9 mouse cellular contexts compared by ENCODE assay signal in the genomic region with DNA sequence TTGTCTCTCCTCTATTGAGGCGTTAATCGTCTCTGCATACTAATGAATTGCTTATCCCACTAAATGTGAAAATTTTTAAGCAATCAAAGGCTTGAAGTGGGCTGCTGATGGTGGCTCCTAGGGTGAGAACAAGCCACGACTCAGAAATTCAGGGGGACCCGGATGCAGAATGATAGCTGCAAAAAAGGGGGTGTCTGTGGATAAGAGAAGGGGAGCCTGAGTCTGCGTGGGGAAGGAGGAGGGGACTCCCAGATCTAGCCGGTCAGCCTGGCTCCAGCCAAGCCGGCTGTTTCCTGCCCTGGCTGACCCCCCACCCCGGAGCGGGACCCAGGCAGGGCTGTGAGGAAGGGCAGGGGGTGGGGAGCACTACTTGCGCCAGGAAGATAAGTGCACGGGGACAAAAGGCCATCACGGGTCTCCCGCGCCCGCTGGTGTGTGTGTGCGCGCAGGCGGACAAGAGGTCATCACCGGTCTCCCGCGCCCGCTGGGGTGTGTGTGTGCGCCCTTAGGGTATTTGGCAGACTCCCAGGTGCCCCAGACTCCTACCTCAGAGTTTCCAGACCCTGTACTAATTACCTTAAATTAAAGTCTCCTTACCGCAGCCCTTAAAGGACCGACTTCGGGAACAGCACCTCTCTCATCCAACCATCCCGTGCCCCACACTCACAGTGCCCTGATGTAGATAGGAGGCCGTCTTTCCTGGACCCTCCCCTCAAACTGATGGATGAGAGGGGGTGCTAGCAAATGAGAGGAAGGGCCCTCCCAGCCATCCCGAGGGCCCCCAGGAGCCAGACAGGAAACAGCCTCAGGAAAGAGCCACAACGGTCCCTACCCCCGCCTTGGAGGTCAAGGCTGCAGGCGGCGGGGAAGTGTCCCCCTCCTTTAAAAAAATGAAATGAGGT. TPM values are rescaled to one million over a fixed set of nuclear protein-coding genes. Genes with fewer than 3 reads are reported as not detected.
A peak's percentile ranks its signal among the peaks of the same experiment; 100 is the strongest.
DNase-seq lines count a peak whose midpoint lies in the region; ATAC-seq and TF ChIP-seq lines count a peak whose summit lies in the region.
"Had no signal": no experiment of that assay in that cellular context is flagged by ENCODE, and none has a peak within 500 bp of the region (broad histone marks: within the 10 kb centered on the region; RNA-seq: fewer than 3 reads in every experiment).

No protein-coding gene starts in this region.

- DNase-seq in adrenal gland, adult (ENCODE audit: inconsistent age in 2 of 2, low spot score in 1 of 2), result peak; percentile 85 to 86
- DNase-seq in heart, postnatal 0 days (ENCODE audit: low spot score), result peak; percentile 84
- DNase-seq in kidney, postnatal 14 days, result peak; percentile 94
- DNase-seq in lung, postnatal 36 days, result peak; percentile 91
- no peak for DNase-seq in frontal cortex, adult 2 months (ENCODE audit: extremely low spot score in 1 of 2, low spot score in 1 of 2)
- no peak for DNase-seq in cerebellum, postnatal 14 days
- no peak for DNase-seq in layer of hippocampus, postnatal 36 days

- no peak overlapping the region for H3K27ac ChIP-seq in embryonic fibroblast, embryonic 13.5 days (ENCODE audit: insufficient read depth, low read length)
- H3K27ac ChIP-seq in heart, postnatal 0 days (ENCODE audit: low read depth), result peak overlapping the region; percentile 99
- H3K27ac ChIP-seq: macrophage had no signal

- H3K4me2 ChIP-seq in heart, postnatal 0 days (ENCODE audit: low read depth, low read length), result peak overlapping the region; percentile 88

- H3K4me3 ChIP-seq in embryonic fibroblast, embryonic 13.5 days (ENCODE audit: insufficient read depth, low read length), result peak overlapping the region; percentile 29
- H3K4me3 ChIP-seq in heart, postnatal 0 days (ENCODE audit: low read depth, low read length), result peak overlapping the region; percentile 93

- H3K36me3 ChIP-seq in heart, postnatal 0 days (replicated peaks; ENCODE audit: control insufficient read depth, insufficient read depth, low read length), result peaks cover 2% of the 10 kb centered on the region

- H3K27me3 ChIP-seq in heart, postnatal 0 days (ENCODE audit: control insufficient read depth, insufficient read depth, low read length), result no peaks in the 10 kb centered on the region

- peak; percentile 49 for ATAC-seq in heart, postnatal 0 days (ENCODE audit: insufficient read depth, low read depth)

- peak overlapping the region; percentile 97 for H3K9ac ChIP-seq in heart, postnatal 0 days (replicated peaks; ENCODE audit: low read depth, low read length)

- no peaks in the 10 kb centered on the region; the same call in 1 of the 2 replicates for H3K4me1 ChIP-seq in embryonic fibroblast, embryonic 13.5 days (ENCODE audit: control insufficient read depth, insufficient read depth, low read length)
- peaks cover 34% of the 10 kb centered on the region for H3K4me1 ChIP-seq in heart, postnatal 0 days (ENCODE audit: control insufficient read depth, insufficient read depth)

- TF ChIP-seq EP300 in heart, postnatal 0 days (IDR thresholded peaks at IDR 0.05; ENCODE audit: low read depth), result peak; percentile 97

- WGBS in heart, postnatal 0 days, result 2% methylated on average over 33 of the region's 33 CpGs

- no peaks in the 10 kb centered on the region for H3K9me3 ChIP-seq in heart, postnatal 0 days (replicated peaks; ENCODE audit: control insufficient read depth, low read length)

- no peak for TF ChIP-seq CTCF in embryonic fibroblast, embryonic 13.5 days (IDR thresholded peaks at IDR 0.05; ENCODE audit: borderline replicate concordance, insufficient read depth, low read length)
- no peak for TF ChIP-seq CTCF in heart, postnatal 0 days (IDR thresholded peaks at IDR 0.05; ENCODE audit: low read depth)

- no peak for TF ChIP-seq POLR2A in embryonic fibroblast, embryonic 13.5 days (IDR thresholded peaks at IDR 0.05; ENCODE audit: low read depth, low read length)

RNA-seq across cellular contexts. Expression of a gene that starts 1.2 kb away (rescaled TPM):
- 36.2 and 43.4 TPM in 2 replicates for polyA plus RNA-seq in embryonic fibroblast, embryonic 13.5 days (2011; ENCODE audit: insufficient read length, low read depth, missing spikeins)
- total RNA-seq in heart, postnatal 0 days (2014; rRNA removed; ENCODE audit: low replicate concordance), result 99.2 and 113 TPM in 2 replicates
- 20.4 and 23.1 TPM in 2 replicates for polyA plus RNA-seq in heart, postnatal 0 days (2015; fragmentation: Nextera tagmentation; extraction: Ambion mirVana)
- 5.6 and 6.0 TPM in 2 replicates for polyA plus RNA-seq in frontal cortex, adult 2 months (2012; rRNA removed)
- total RNA-seq in layer of hippocampus, postnatal 36 days (2021), result 1 to 10 TPM; 4.2 to 4.6 TPM
- polyA plus RNA-seq: macrophage had no signal

RNA-seq across cellular contexts. Expression of a gene that starts 15.3 kb away (rescaled TPM):
- polyA plus RNA-seq in embryonic fibroblast, embryonic 13.5 days (2011; ENCODE audit: insufficient read length, low read depth, missing spikeins), result 7.2 and 7.7 TPM in 2 replicates
- 7.3 and 14.8 TPM in 2 replicates for total RNA-seq in heart, postnatal 0 days (2014; rRNA removed; ENCODE audit: low replicate concordance)
- 4.0 and 4.5 TPM in 2 replicates for polyA plus RNA-seq in heart, postnatal 0 days (2015; fragmentation: Nextera tagmentation; extraction: Ambion mirVana)
- 32.6 and 34.6 TPM in 2 replicates for polyA plus RNA-seq in frontal cortex, adult 2 months (2012; rRNA removed)
- 10 to 100 TPM; 27.4 to 28.3 TPM for total RNA-seq in layer of hippocampus, postnatal 36 days (2021)

RNA-seq across cellular contexts. Expression of a gene that starts 34.5 kb away (rescaled TPM):
- 32.5 and 42.9 TPM in 2 replicates for polyA plus RNA-seq in embryonic fibroblast, embryonic 13.5 days (2011; ENCODE audit: insufficient read length, low read depth, missing spikeins)
- 44.8 and 46.8 TPM in 2 replicates for total RNA-seq in heart, postnatal 0 days (2014; rRNA removed; ENCODE audit: low replicate concordance)
- polyA plus RNA-seq in heart, postnatal 0 days (2015; fragmentation: Nextera tagmentation; extraction: Ambion mirVana), result 22.9 and 28.6 TPM in 2 replicates
- polyA plus RNA-seq in frontal cortex, adult 2 months (2012; rRNA removed), result 8.5 and 9.0 TPM in 2 replicates
- total RNA-seq in layer of hippocampus, postnatal 36 days (2021), result 1 to 10 TPM; 5.8 to 6.9 TPM

RNA-seq across cellular contexts. Expression of a gene that starts 41.3 kb away (rescaled TPM):
- polyA plus RNA-seq in embryonic fibroblast, embryonic 13.5 days (2011; ENCODE audit: insufficient read length, low read depth, missing spikeins), result 93.6 and 108 TPM in 2 replicates
- 77.2 and 139 TPM in 2 replicates for total RNA-seq in heart, postnatal 0 days (2014; rRNA removed; ENCODE audit: low replicate concordance)
- polyA plus RNA-seq in heart, postnatal 0 days (2015; fragmentation: Nextera tagmentation; extraction: Ambion mirVana), result 34.9 and 38.0 TPM in 2 replicates
- 268 and 278 TPM in 2 replicates for polyA plus RNA-seq in frontal cortex, adult 2 months (2012; rRNA removed)
- 100 to 1,000 TPM; 209 to 228 TPM for total RNA-seq in layer of hippocampus, postnatal 36 days (2021)

RNA-seq across cellular contexts. Expression of a gene that starts 54.3 kb away (rescaled TPM):
- 4.4 and 7.7 TPM in 2 replicates for polyA plus RNA-seq in embryonic fibroblast, embryonic 13.5 days (2011; ENCODE audit: insufficient read length, low read depth, missing spikeins)
- total RNA-seq in heart, postnatal 0 days (2014; rRNA removed; ENCODE audit: low replicate concordance), result 4.1 and 5.6 TPM in 2 replicates
- polyA plus RNA-seq in heart, postnatal 0 days (2015; fragmentation: Nextera tagmentation; extraction: Ambion mirVana), result 11.5 and 11.9 TPM in 2 replicates
- polyA plus RNA-seq in frontal cortex, adult 2 months (2012; rRNA removed), result 12.4 and 13.1 TPM in 2 replicates
- 10 to 100 TPM in 1 of 2 experiments, 1 to 10 TPM in 1; 8.6 to 12.2 TPM for total RNA-seq in layer of hippocampus, postnatal 36 days (2021)

Comparison
In these comparisons a context has a peak if more than half of its experiments do, and no peak if none do; other contexts are left out.
1. DNase-seq: peak in adrenal gland, adult (2 of 2), heart, postnatal 0 days (single experiment), kidney, postnatal 14 days (single experiment) and lung, postnatal 36 days (single experiment); none in frontal cortex, adult 2 months (0 of 2), cerebellum, postnatal 14 days (0 of 2) and layer of hippocampus, postnatal 36 days (0 of 2).